Mouse (Mus musculus) cerebellum, adult 2 months (tissue): Measurements from ENCODE around the gene Syne1. TPM values are rescaled to one million over a fixed set of nuclear protein-coding genes. Genes with fewer than 3 reads are reported as not detected.

Experiments used
- DNase-seq, 2 experiments: peaks; one replicate each; pipeline ENCODE4 v3.0.0; 2021
- H3K27ac ChIP-seq: fragments of 200-500 bp; 2 replicates; pipeline ENCODE4 v1.5.1; 2012; ENCODE audit warnings: low read length, control low read depth, inconsistent platforms; ENCODE audit not compliant: insufficient read depth
- H3K27me3 ChIP-seq: fragments of 200-500 bp; 2 replicates; pipeline ENCODE4 v1.6.1; 2012; ENCODE audit warnings: inconsistent platforms, mild to moderate bottlenecking, low read length, moderate library complexity; ENCODE audit not compliant: control insufficient read depth, insufficient read depth
- H3K4me1 ChIP-seq: fragments of 200-500 bp; 2 replicates; pipeline ENCODE4 v1.6.1; 2011; ENCODE audit warnings: low read length; ENCODE audit not compliant: control insufficient read depth, insufficient read depth
- H3K4me3 ChIP-seq: fragments of 200-500 bp; replicated peaks from 2 replicates; pipeline ENCODE3; 2011; ENCODE audit warnings: mild to moderate bottlenecking, low read depth, low read length, control low read depth; ENCODE audit not compliant: insufficient read depth
- CTCF ChIP-seq: fragments of 200-500 bp; IDR thresholded peaks from 2 replicates; pipeline ENCODE4 v1.5.1; 2011; ENCODE audit warnings: low read depth, mild to moderate bottlenecking, control low read depth, low read length, moderate library complexity, borderline replicate concordance; ENCODE audit not compliant: insufficient read depth
- POLR2A ChIP-seq: fragments of 200-500 bp; IDR thresholded peaks from 2 replicates; pipeline ENCODE4 v1.6.1; 2011; ENCODE audit warnings: low read length, control low read depth, borderline replicate concordance; ENCODE audit not compliant: insufficient read depth
- WGBS: fragments of 180-500 bp; shearing (Covaris S2); methylation state at CpG from one replicate; pipeline ENCODE4 v1.1.7; 2018; 5-methylcytosine and 5-hydroxymethylcytosine counted together
- polyA plus RNA-seq: library from polyadenylated mRNA; depleted of rRNA; stranded (reverse); fragments of >200 nt; gene quantifications from 2 replicates; pipeline ENCODE4 v1.2.3, GENCODE M21; 2012

Gene Syne1
- polyA plus RNA-seq, 1 experiment = 295 TPM

GRCm38 (mm10) chr10:5236171-5236570 is 315.1 kb downstream of the Syne1 start:
- 71% methylated on average over 3 of the region's 3 CpGs for WGBS
- DNase-seq = no peak
- peaks cover 9% of the 10 kb centered on the region; the same call in 1 of the 2 replicates for H3K4me1 ChIP-seq
- no peak overlapping the region for H3K27ac ChIP-seq
- H3K4me3 ChIP-seq = no peak overlapping the region
- TF ChIP-seq POLR2A (no peak), CTCF (no peak)
- H3K27me3 ChIP-seq = no peaks in the 10 kb centered on the region

DNA sequence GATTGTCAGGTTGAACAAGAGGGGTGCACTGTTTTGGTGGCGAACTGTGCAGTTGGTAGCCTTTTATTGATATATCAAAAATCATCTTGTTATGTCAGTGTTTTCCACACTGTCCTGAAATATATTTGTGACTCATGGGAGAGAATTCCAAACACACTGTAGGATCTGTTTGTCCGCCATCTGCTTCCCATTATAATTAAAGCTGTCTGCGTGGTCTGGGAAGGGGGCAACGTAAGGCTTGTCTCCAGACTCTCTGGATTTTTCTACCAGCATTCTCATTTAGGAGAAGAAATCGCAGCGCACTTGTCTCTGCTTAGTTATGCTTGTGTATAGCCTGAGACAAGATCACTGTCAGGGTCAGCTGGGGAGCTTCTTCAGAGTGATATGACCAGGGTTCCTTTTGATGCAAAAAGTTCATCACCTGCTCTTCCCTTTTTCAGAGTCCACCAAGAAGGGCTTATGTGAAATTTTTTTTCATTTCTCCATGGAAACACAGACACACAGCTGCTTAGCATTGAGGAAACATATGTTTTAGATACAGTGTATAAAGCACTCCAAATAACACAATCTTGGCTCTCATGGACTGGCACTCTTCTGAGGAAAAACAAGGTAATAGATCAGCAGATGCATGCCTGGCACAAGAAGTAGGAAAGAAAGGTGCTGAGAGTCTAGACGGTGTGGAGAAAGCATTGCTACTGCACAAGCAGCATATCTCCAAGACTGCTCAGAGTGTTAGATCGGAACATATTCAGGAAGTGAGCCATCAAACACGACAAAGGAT is 316.4 kb downstream of the Syne1 start:
- Histone ChIP-seq H3K27me3 (no peaks in the 10 kb centered on the region), H3K4me1 (peaks cover 9% of the 10 kb centered on the region; the same call in 1 of the 2 replicates), H3K4me3 (no peak overlapping the region), H3K27ac (no peak overlapping the region)
- 25% methylated on average over 9 of the region's 9 CpGs for WGBS
- no peak for TF ChIP-seq CTCF
- no peak for TF ChIP-seq POLR2A
- DNase-seq = peak in 1 of 2 experiments; percentile 61

GRCm38 (mm10) chr10:5229129-5229528 is 322.2 kb downstream of the Syne1 start:
- no peak for TF ChIP-seq POLR2A
- TF ChIP-seq CTCF = no peak
- Histone ChIP-seq H3K27me3 (no peaks in the 10 kb centered on the region), H3K4me3 (no peak overlapping the region), H3K27ac (no peak overlapping the region), H3K4me1 (peaks cover 9% of the 10 kb centered on the region)
- peak in 1 of 2 experiments; percentile 64 for DNase-seq
- 61% methylated on average over 8 of the region's 8 CpGs for WGBS

GRCm38 (mm10) chr10:5227395-5228076 is 323.7 kb downstream of the Syne1 start:
- no peak overlapping the region for H3K4me3 ChIP-seq
- peak; percentile 53 to 62 for DNase-seq
- H3K27me3 ChIP-seq = no peaks in the 10 kb centered on the region
- H3K27ac ChIP-seq = peak overlapping the region; percentile 18; the same call in 1 of the 2 replicates
- peak; percentile 48; the same call in 1 of the 2 replicates for TF ChIP-seq CTCF
- no peak for TF ChIP-seq POLR2A
- H3K4me1 ChIP-seq = peaks cover 9% of the 10 kb centered on the region
- WGBS = 49% methylated on average over 20 of the region's 20 CpGs

DNA sequence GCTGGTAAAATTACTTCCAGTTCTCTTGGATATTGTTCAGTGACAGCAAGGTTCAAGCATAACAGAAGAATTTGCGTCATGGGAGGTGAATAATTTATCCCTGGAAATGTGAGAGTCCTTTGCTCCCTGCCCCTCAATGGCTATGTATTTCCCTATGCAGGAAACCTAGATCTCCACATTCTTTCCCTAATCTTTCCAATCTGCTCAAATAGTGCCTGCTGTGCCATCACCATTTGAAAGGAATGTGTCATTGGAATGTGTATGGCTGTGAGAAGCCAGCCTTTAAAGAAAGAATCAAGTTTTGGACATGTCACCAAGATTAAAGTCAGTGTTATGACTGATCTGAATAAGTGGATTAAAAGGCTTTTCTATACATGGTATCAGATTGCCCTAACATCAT is 335.3 kb downstream of the Syne1 start:
- DNase-seq = no peak
- WGBS = 65% methylated on average over 1 of the region's 1 CpGs
- no peaks in the 10 kb centered on the region for H3K4me1 ChIP-seq
- H3K27me3 ChIP-seq = no peaks in the 10 kb centered on the region
- H3K27ac ChIP-seq = no peak overlapping the region
- TF ChIP-seq POLR2A (no peak), CTCF (no peak)
- H3K4me3 ChIP-seq = no peak overlapping the region

GRCm38 (mm10) chr10:5207905-5208641 is 343.2 kb downstream of the Syne1 start:
- 26% methylated on average over 7 of the region's 7 CpGs for WGBS

GRCm38 (mm10) chr10:5205977-5206376 is 345.3 kb downstream of the Syne1 start:
- WGBS = 95% methylated on average over 3 of the region's 3 CpGs
- TF ChIP-seq POLR2A = no peak
- no peak for TF ChIP-seq CTCF
- Histone ChIP-seq H3K4me3 (no peak overlapping the region), H3K27me3 (no peaks in the 10 kb centered on the region), H3K4me1 (peaks cover 10% of the 10 kb centered on the region), H3K27ac (no peak overlapping the region)
- DNase-seq = no peak

More at GRCm38 (mm10) chr10:5207905-5208641, 343.2 kb downstream of the Syne1 start:
- no peaks in the 10 kb centered on the region for H3K27me3 ChIP-seq
- 0 out of 2 replicates have a peak overlapping the region, but pooled peaks have one; percentile 31 for H3K27ac ChIP-seq
- TF ChIP-seq CTCF = no peak
- TF ChIP-seq POLR2A = no peak
- H3K4me1 ChIP-seq = peaks cover 10% of the 10 kb centered on the region
- DNase-seq = no peak
- H3K4me3 ChIP-seq = no peak overlapping the region
